Mouse (Mus musculus) activated CD4-positive, CD25-positive, alpha-beta regulatory T cell (primary cell): ENCODE data around the gene Cers1. TPM values are rescaled to one million over a fixed set of nuclear protein-coding genes. Genes with fewer than 3 reads are reported as not detected.

ENCODE experiments used
- polyA plus RNA-seq, 2 experiments: library from polyadenylated mRNA; unstranded; fragments of 100-300 nt; shearing (Covaris generic); gene quantifications; one replicate each; pipeline ENCODE4 v1.2.1; 2017

The Cers1 gene
- not detected for polyA plus RNA-seq

GRCm38 (mm10) chr8:70315624-70316510 is at the start of gene Cers1:
TSS of gene Cers1 (plus strand) at chr8:70315775.

GRCm38 (mm10) chr8:70282603-70283135 is 32.9 kb upstream of the Cers1 start, which contains the start of gene Homer3:
TSS of gene Homer3 (plus strand) at chr8:70282827.

DNA sequence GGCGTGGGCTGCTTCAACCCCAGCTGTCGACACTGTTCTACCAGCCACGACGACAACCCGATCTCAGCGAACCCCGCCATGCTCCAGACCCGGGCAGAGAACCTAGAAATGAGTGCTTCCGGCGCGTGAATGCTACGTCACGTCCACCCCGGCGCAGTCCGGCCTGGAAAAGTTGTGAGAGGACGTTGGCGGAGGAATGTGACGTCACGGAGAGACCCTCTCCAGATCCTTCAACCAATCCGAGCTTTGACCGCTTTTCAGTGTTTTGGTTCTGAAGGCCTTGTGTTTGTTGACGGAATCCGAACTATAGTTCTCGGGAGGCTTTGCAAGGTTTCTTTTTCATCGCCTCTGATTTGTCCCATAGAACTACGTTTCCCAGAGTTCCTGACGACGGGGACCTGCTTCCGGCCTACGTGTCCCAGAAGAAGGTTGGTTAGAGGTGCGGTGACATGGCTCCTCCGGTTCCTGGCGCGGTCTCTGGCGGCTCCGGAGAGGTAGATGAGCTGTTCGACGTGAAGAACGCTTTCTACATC is 13.2 kb upstream of the Cers1 start, which contains the start of the genes Ddx49 and Cope:
Gene Ddx49, minus strand, starts transcription at position 132 of the 533 bp plus-strand sequence.
Gene Cope, plus strand, starts transcription at position 161 of the 533 bp plus-strand sequence.

DNA sequence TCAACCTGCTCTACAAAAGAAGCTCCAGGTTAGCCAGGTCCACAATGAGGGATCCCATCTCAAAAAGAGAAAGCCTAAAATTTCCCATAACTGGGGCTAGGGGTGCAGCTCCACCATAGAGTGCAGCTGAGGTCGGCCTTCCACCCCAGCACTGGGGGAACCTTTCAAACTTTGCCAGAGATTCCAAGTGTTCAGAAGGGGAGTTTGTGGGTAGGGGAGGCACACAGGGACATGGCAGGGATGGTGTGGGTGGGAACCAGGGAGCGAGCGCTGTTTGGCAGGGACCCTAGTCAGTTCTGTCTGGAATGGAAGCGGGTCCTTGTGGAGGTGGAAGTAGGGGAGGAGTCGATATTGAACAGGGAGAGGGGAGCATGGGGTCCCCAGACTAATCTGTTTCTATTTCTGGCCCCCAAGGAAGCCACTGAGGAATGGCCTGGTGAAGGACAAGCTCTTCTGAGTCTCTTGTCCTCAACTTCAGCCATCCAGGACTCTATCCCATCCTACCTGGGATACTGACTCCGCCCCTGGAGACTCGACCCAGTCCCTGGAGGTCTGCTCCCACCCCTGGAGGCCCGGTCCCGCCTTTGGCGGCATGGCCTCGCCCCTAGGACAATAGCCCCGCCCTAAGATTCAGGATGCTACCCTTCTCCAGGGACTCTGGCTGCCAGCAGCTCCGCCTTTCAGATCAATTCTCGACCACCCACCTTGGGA is 13.7 kb downstream of the Cers1 start, which contains the start of gene Gdf1:
Gene Gdf1, plus strand, starts transcription at position 694 of the 711 bp plus-strand sequence.

GRCm38 (mm10) chr8:70353194-70353817 is 37.7 kb downstream of the Cers1 start, which contains the start of gene Upf1:
TSS of gene Upf1 (minus strand) at chr8:70353278.

GRCm38 (mm10) chr8:70373397-70374317 is 58.1 kb downstream of the Cers1 start, which contains the start of gene Comp:
TSS of gene Comp (plus strand) at chr8:70373558.

Other genes starting within 250 kb of the Cers1 start
- gene Tm6sf2, start 242.9 kb upstream of the Cers1 start, polyA plus RNA-seq = under 1 TPM in 1 of 2 experiments, not detected in 1; 0.30 TPM
- gene Hapln4, start 232.3 kb upstream of the Cers1 start, polyA plus RNA-seq = not detected
- gene Ncan, start 194.9 kb upstream of the Cers1 start, polyA plus RNA-seq = under 1 TPM in 1 of 2 experiments, not detected in 1; 0.10 TPM
- 10 to 100 TPM; 38.4 to 61.7 TPM for gene Nr2c2ap, start 184.4 kb upstream of the Cers1 start, polyA plus RNA-seq
- 10 to 100 TPM; 25.1 to 31.2 TPM for gene Rfxank, start 176.6 kb upstream of the Cers1 start, polyA plus RNA-seq
- gene Borcs8, start 176.3 kb upstream of the Cers1 start, polyA plus RNA-seq = 10 to 100 TPM; 55.4 to 79.7 TPM
- 1 to 10 TPM in 1 of 2 experiments, under 1 TPM in 1; 0.81 to 1.1 TPM for gene Mef2b, start 176.1 kb upstream of the Cers1 start, polyA plus RNA-seq
- gene Tmem161a, start 143.4 kb upstream of the Cers1 start, polyA plus RNA-seq = 10 to 100 TPM; 26.0 to 43.0 TPM
- 10 to 100 TPM in 1 of 2 experiments, 1 to 10 TPM in 1; 4.8 to 11.1 TPM for gene Slc25a42, start 103.5 kb upstream of the Cers1 start, polyA plus RNA-seq
- gene Sugp2, start 81.5 kb upstream of the Cers1 start, polyA plus RNA-seq = 10 to 100 TPM; 28.9 to 34.8 TPM
- 10 to 100 TPM; 10.4 to 12.5 TPM for gene Armc6, start 81.3 kb upstream of the Cers1 start, polyA plus RNA-seq
- 1 to 10 TPM; 2.9 to 5.7 TPM for gene Homer3, start 32.9 kb upstream of the Cers1 start, polyA plus RNA-seq
- gene Ddx49, start 13.3 kb upstream of the Cers1 start, polyA plus RNA-seq = 10 to 100 TPM; 49.1 to 66.3 TPM
- gene Cope, start 13.3 kb upstream of the Cers1 start, polyA plus RNA-seq = 100 to 1,000 TPM; 346 to 377 TPM
- gene Gdf1, start 14.0 kb downstream of the Cers1 start, polyA plus RNA-seq = under 1 TPM; 0.36 to 0.39 TPM
- 10 to 100 TPM; 55.4 to 75.0 TPM for gene Upf1, start 37.5 kb downstream of the Cers1 start, polyA plus RNA-seq
- gene Comp, start 57.8 kb downstream of the Cers1 start, polyA plus RNA-seq = 1 to 10 TPM; 1.0 to 2.2 TPM
- 10 to 100 TPM in 1 of 2 experiments, 1 to 10 TPM in 1; 9.8 to 11.8 TPM for gene Crtc1, start 123.8 kb downstream of the Cers1 start, polyA plus RNA-seq
- gene Klhl26, start 161.2 kb downstream of the Cers1 start, polyA plus RNA-seq = 10 to 100 TPM; 10.3 to 17.8 TPM
- gene Tmem59l, start 171.6 kb downstream of the Cers1 start, polyA plus RNA-seq = not detected
- gene Crlf1, start 177.4 kb downstream of the Cers1 start, polyA plus RNA-seq = not detected
- 100 to 1,000 TPM; 103 to 125 TPM for gene Rex1bd, start 191.0 kb downstream of the Cers1 start, polyA plus RNA-seq
- gene Uba52, start 195.0 kb downstream of the Cers1 start, polyA plus RNA-seq = 1,000 to 10,000 TPM in 1 of 2 experiments, 100 to 1,000 TPM in 1; 932 to 1,504 TPM
- gene Fkbp8, start 211.9 kb downstream of the Cers1 start, polyA plus RNA-seq = 100 to 1,000 TPM; 372 to 404 TPM
- gene Kxd1, start 212.2 kb downstream of the Cers1 start, polyA plus RNA-seq = 100 to 1,000 TPM; 108 to 123 TPM
- gene Ell, start 223.7 kb downstream of the Cers1 start, polyA plus RNA-seq = 10 to 100 TPM; 25.7 to 27.7 TPM